ENCODE assay signal across 14 mouse cellular contexts in genomic region chr3:96060146-96060545, GRCm38 (mm10).
"Had no signal": no experiment of that assay in that cellular context is flagged by ENCODE, and none has a peak within 500 bp of the region (broad histone marks: within the 10 kb centered on the region; RNA-seq: fewer than 3 reads in every experiment).

No protein-coding gene starts in this region.

- H3K27me3 ChIP-seq: midbrain, embryonic 13.5 days; midbrain, embryonic 15.5 days; neural tube, embryonic 12.5 days; stomach, embryonic 15.5 days had no signal

- ATAC-seq: midbrain, embryonic 13.5 days; midbrain, embryonic 15.5 days had no signal

- H3K4me2 ChIP-seq: lung, embryonic 14.5 days; midbrain, embryonic 13.5 days; midbrain, embryonic 15.5 days; neural tube, embryonic 12.5 days; stomach, embryonic 15.5 days had no signal

- H3K4me1 ChIP-seq: stomach, embryonic 15.5 days had no signal

- H3K27ac ChIP-seq: liver, embryonic 14.5 days; midbrain, embryonic 10.5 days; midbrain, embryonic 13.5 days; midbrain, embryonic 15.5 days; neural tube, embryonic 12.5 days; stomach, embryonic 15.5 days; stomach, postnatal 0 days had no signal

- H3K9me3 ChIP-seq: midbrain, embryonic 10.5 days; midbrain, embryonic 13.5 days; midbrain, embryonic 15.5 days; neural tube, embryonic 12.5 days; stomach, embryonic 15.5 days had no signal

- H3K36me3 ChIP-seq: midbrain, embryonic 10.5 days; midbrain, embryonic 15.5 days; neural tube, embryonic 12.5 days; stomach, embryonic 15.5 days had no signal

- H3K4me3 ChIP-seq: midbrain, embryonic 10.5 days; midbrain, embryonic 13.5 days; midbrain, embryonic 15.5 days; neural tube, embryonic 12.5 days; stomach, embryonic 15.5 days had no signal

- H3K9ac ChIP-seq: liver, embryonic 14.5 days; lung, embryonic 14.5 days; midbrain, embryonic 13.5 days; midbrain, embryonic 15.5 days; neural tube, embryonic 12.5 days; stomach, embryonic 15.5 days had no signal

- DNase-seq: lung, adult 18-20 months; lung, embryonic 14.5 days; lung, postnatal 10 days; lung, postnatal 4 days; right cerebral cortex, postnatal 14 days; thymus, adult 2 months; thymus, postnatal 25 days had no signal
